Comparison of ENCODE assay signal across 12 mouse cellular contexts in genomic region chr15:102593996-102594656, GRCm38 (mm10). TPM values are rescaled to one million over a fixed set of nuclear protein-coding genes. Genes with fewer than 3 reads are reported as not detected.
DNase-seq lines count a peak whose midpoint lies in the region; ATAC-seq lines count a peak whose summit lies in the region.
"Had no signal": no experiment of that assay in that cellular context is flagged by ENCODE, and none has a peak within 500 bp of the region (broad histone marks: within the 10 kb centered on the region; RNA-seq: fewer than 3 reads in every experiment).

No protein-coding gene starts in this region.

- no peaks in the 10 kb centered on the region for H3K36me3 ChIP-seq in intestine, embryonic 16.5 days (ENCODE audit: control insufficient read depth, insufficient read depth, low read length)

- H3K27ac ChIP-seq in intestine, embryonic 16.5 days (ENCODE audit: low read length), result 0 out of 2 replicates have a peak overlapping the region, but pooled peaks have one; percentile 33

- H3K9ac ChIP-seq in intestine, embryonic 16.5 days (ENCODE audit: low read depth, low read length), result no peak overlapping the region

- intact Hi-C loops in heart, postnatal 36 days (cut with DNase I), result loop anchor here (5.0 kb wide), 1 partner anchor 33 kb away; the partner anchor contains the start of genes Atf7 and Gm28047

- ATAC-seq in intestine, embryonic 16.5 days, result peak; percentile 53; the same call in 1 of the 2 replicates

- DNase-seq in heart, adult 8-10 months (ENCODE audit: low spot score), result peak; percentile 40
- no peak for DNase-seq in heart, postnatal 36 days
- DNase-seq in forelimb bud, embryonic 11.5 days (ENCODE audit: low read depth, low spot score), result peak; percentile 43
- peak; percentile 38 for DNase-seq in lung, postnatal 36 days
- no peak for DNase-seq in ovary, postnatal 36 days (ENCODE audit: low spot score)
- DNase-seq in urinary bladder, postnatal 14 days (ENCODE audit: low spot score), result no peak
- no peak for DNase-seq in liver
- DNase-seq: right cerebral cortex, postnatal 25 days had no signal

- H3K4me1 ChIP-seq in intestine, embryonic 16.5 days (ENCODE audit: control insufficient read depth, insufficient read depth, low read length), result peaks cover 15% of the 10 kb centered on the region

- 32% methylated on average over 8 of the region's 8 CpGs for WGBS in intestine, embryonic 16.5 days

- no peak overlapping the region for H3K4me2 ChIP-seq in intestine, embryonic 16.5 days (ENCODE audit: low read depth, low read length)

- no peaks in the 10 kb centered on the region for H3K27me3 ChIP-seq in intestine, embryonic 16.5 days (replicated peaks; ENCODE audit: control insufficient read depth, insufficient read depth, low read length)

- H3K9me3 ChIP-seq in intestine, embryonic 16.5 days (ENCODE audit: control insufficient read depth, low read length), result no peaks in the 10 kb centered on the region

- H3K4me3 ChIP-seq in intestine, embryonic 16.5 days (ENCODE audit: low read length), result no peak overlapping the region
- H3K4me3 ChIP-seq: erythroblast, embryonic 14.5 days had no signal

RNA-seq across cellular contexts. Expression of gene Gm28047, which starts 30.7 kb away (rescaled TPM):
- total RNA-seq in heart, adult 8-10 months (2022), result 1 to 10 TPM in 1 of 4 experiments, not detected in 3; 1.4 TPM
- 1 to 10 TPM in 1 of 2 experiments, under 1 TPM in 1; 0.94 to 1.1 TPM for total RNA-seq in heart, postnatal 36 days (2021)
- not detected in 2 replicates for polyA plus RNA-seq in intestine, embryonic 16.5 days (2015; fragmentation: Nextera tagmentation; extraction: Ambion mirVana)
- total RNA-seq: ES-E14; megakaryocyte progenitor cell, adult 5-6 weeks had no signal

RNA-seq across cellular contexts. Expression of gene Atf7, which starts 31.1 kb away (rescaled TPM):
- total RNA-seq in heart, adult 8-10 months (2022), result 10 to 100 TPM; 46.6 to 54.0 (median 52.1) TPM
- 10 to 100 TPM; 52.3 to 56.5 TPM for total RNA-seq in heart, postnatal 36 days (2021)
- polyA plus RNA-seq in intestine, embryonic 16.5 days (2015; fragmentation: Nextera tagmentation; extraction: Ambion mirVana), result 21.9 and 22.5 TPM in 2 replicates

Comparison
In these comparisons a context has a peak if more than half of its experiments do, and no peak if none do; other contexts are left out.
1. DNase-seq: peak in heart, adult 8-10 months (single experiment), forelimb bud, embryonic 11.5 days (single experiment) and lung, postnatal 36 days (single experiment); none in heart, postnatal 36 days (0 of 2), ovary, postnatal 36 days (single experiment), urinary bladder, postnatal 14 days (single experiment) and liver (single experiment).